Mouse (Mus musculus) urinary bladder, postnatal 36 days (tissue): ENCODE data around the gene Peli2.

Experiments used
- DNase-seq, 2 experiments: peaks; one replicate each; pipeline ENCODE4 v3.0.0; 2022; ENCODE audit warnings: low spot score in 2 of 2, mixed read lengths in 1 of 2

Peli2 gene

GRCm38 (mm10) chr14:48190946-48191345 lies 70.3 kb downstream of the Peli2 start:
- DNase-seq: no peak

- DNase-seq: peak in 1 of 2 experiments; percentile 43
Measured at GRCm38 (mm10) chr14:48191925-48192324, 71.3 kb downstream of the Peli2 start.

- DNase-seq: no peak
Measured at GRCm38 (mm10) chr14:48196804-48197203, 76.2 kb downstream of the Peli2 start.

- DNase-seq: no peak
Measured at GRCm38 (mm10) chr14:48197287-48197686, 76.7 kb downstream of the Peli2 start.

- no peak for DNase-seq
Measured at GRCm38 (mm10) chr14:48198190-48198954, 77.7 kb downstream of the Peli2 start.

- no peak for DNase-seq
Measured at GRCm38 (mm10) chr14:48198957-48199356, 78.3 kb downstream of the Peli2 start.

- no peak for DNase-seq
Measured at GRCm38 (mm10) chr14:48199506-48199905, 78.9 kb downstream of the Peli2 start.

GRCm38 (mm10) chr14:48200291-48200690 lies 79.7 kb downstream of the Peli2 start:
- no peak for DNase-seq

- no peak for DNase-seq
Measured at GRCm38 (mm10) chr14:48200788-48201187, 80.2 kb downstream of the Peli2 start.

- no peak for DNase-seq
Measured at GRCm38 (mm10) chr14:48201403-48201802, 80.8 kb downstream of the Peli2 start.

GRCm38 (mm10) chr14:48202096-48203036 lies 81.7 kb downstream of the Peli2 start:
- DNase-seq: no peak

GRCm38 (mm10) chr14:48205044-48205443 lies 84.4 kb downstream of the Peli2 start:
- no peak for DNase-seq

GRCm38 (mm10) chr14:48205635-48206034 lies 85.0 kb downstream of the Peli2 start:
- DNase-seq: no peak

- DNase-seq: peak; percentile 33 to 38
Measured at GRCm38 (mm10) chr14:48207119-48207518, 86.5 kb downstream of the Peli2 start.

- DNase-seq: no peak
Measured at GRCm38 (mm10) chr14:48207746-48208640, 87.4 kb downstream of the Peli2 start.

- no peak for DNase-seq
Measured at GRCm38 (mm10) chr14:48209436-48209835, 88.8 kb downstream of the Peli2 start.

GRCm38 (mm10) chr14:48210089-48210488 lies 89.5 kb downstream of the Peli2 start:
- no peak for DNase-seq

GRCm38 (mm10) chr14:48211526-48211925 lies 90.9 kb downstream of the Peli2 start:
- DNase-seq: no peak

- no peak for DNase-seq
Measured at GRCm38 (mm10) chr14:48212839-48213238, 92.2 kb downstream of the Peli2 start.

GRCm38 (mm10) chr14:48213593-48213992 lies 93.0 kb downstream of the Peli2 start:
- no peak for DNase-seq

GRCm38 (mm10) chr14:48222051-48222450 lies 101.4 kb downstream of the Peli2 start:
- DNase-seq: no peak

- DNase-seq: no peak
Measured at GRCm38 (mm10) chr14:48222684-48223083, 102.1 kb downstream of the Peli2 start.
